Mouse (Mus musculus): ENCODE measurements around the gene Fbln1. TPM values are rescaled to one million over a fixed set of nuclear protein-coding genes. Genes with fewer than 3 reads are reported as not detected.
A peak's percentile ranks its signal among the peaks of the same experiment; 100 is the strongest.

Fbln1 gene
- polyA plus RNA-seq, 1 experiment from 2014 or later, result 310 TPM

DNA sequence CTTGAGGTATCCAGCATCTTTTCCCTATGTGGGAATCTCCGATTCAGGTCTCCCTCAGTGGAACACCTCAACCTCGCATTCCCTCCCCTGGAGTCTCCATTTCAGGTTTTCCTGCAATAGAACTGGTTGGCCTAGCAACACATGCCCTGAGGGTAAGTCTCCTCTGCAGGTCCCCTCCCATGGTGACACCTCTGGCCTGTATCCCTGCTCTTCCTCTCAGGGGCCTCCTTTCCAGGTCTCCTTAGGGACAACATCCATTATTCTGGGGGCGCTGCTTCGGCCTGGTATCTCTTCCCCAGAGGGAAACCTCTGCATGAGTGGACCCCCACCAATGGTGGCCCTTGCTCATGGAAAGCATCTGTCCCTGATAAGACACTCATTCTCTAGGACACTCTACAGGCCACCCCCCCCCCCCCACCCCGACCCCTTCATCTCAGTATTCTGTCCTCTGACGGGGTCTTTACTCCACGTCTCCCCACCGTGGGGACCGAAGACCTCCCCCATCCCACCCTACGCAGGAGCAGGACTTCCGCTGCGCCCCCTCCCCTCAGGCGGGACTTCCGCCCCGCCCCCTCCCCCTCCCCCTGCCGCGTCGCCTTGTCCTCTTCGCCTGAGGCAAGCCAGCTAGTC lies 130.0 kb downstream of the Fbln1 start, which contains the start of gene Atxn10:
Gene Atxn10 (plus strand): TSS at position 575 of the 630 bp plus-strand sequence.
- peak within 1 kb of the TSS; percentile 81 for H3K4me2 ChIP-seq (replicated peaks; ENCODE audit: low read depth, low read length)
- peak; percentile 9; the same call in 1 of the 2 replicates for ATAC-seq (ENCODE audit: insufficient number of reproducible peaks, insufficient read depth, low FRiP score, low read depth)
- WGBS, result 12% methylated on average over 12 of the region's 19 CpGs
- peak within 1 kb of the TSS; percentile 91 for H3K27ac ChIP-seq (ENCODE audit: low read length)
- H3K9ac ChIP-seq (replicated peaks; ENCODE audit: low read depth, low read length), result peak within 1 kb of the TSS; percentile 87
- peak within 1 kb of the TSS; percentile 94 for H3K4me3 ChIP-seq (ENCODE audit: low read depth, low read length)
- H3K27me3 ChIP-seq (ENCODE audit: control insufficient read depth, insufficient read depth, low read length), result no peaks in the 10 kb centered on the region
- no peaks in the 10 kb centered on the region for H3K9me3 ChIP-seq (ENCODE audit: control insufficient read depth, low read depth, low read length)
- no peaks in the 10 kb centered on the region for H3K36me3 ChIP-seq (ENCODE audit: control insufficient read depth, insufficient read depth, low read length)
- peaks cover 8% of the 10 kb centered on the region; the same call in 1 of the 2 replicates for H3K4me1 ChIP-seq (ENCODE audit: control insufficient read depth, insufficient read depth, low read length)

Other genes with a start within 250 kb of the Fbln1 start
- gene 5031439G07Rik, start 217.4 kb upstream of the Fbln1 start, polyA plus RNA-seq (2014; fragmentation: Nextera tagmentation; extraction: Ambion mirVana), result 8.8 and 9.4 TPM in 2 replicates
- gene Upk3a, start 188.8 kb upstream of the Fbln1 start, polyA plus RNA-seq (2014; fragmentation: Nextera tagmentation; extraction: Ambion mirVana), result 11.5 TPM in 2 replicates
- 30.7 and 31.8 TPM in 2 replicates for gene Fam118a, start 177.0 kb upstream of the Fbln1 start, polyA plus RNA-seq (2014; fragmentation: Nextera tagmentation; extraction: Ambion mirVana)
- gene Smc1b, start 74.0 kb upstream of the Fbln1 start, polyA plus RNA-seq (2014; fragmentation: Nextera tagmentation; extraction: Ambion mirVana), result 0.19 and 0.25 TPM in 2 replicates
- gene Ribc2, start 73.9 kb upstream of the Fbln1 start, polyA plus RNA-seq (2014; fragmentation: Nextera tagmentation; extraction: Ambion mirVana), result 0.42 and 0.49 TPM in 2 replicates
- gene Atxn10, start 130.3 kb downstream of the Fbln1 start, polyA plus RNA-seq (2014; fragmentation: Nextera tagmentation; extraction: Ambion mirVana), result 258 and 265 TPM in 2 replicates